Mouse (Mus musculus) cerebellum, adult 9-11 months (tissue): Measurements from ENCODE around the gene Cacna1c.

Source experiments
- DNase-seq: peaks from one replicate; pipeline ENCODE4 v3.0.0; 2022

Cacna1c gene

GRCm38 (mm10) chr6:118894043-118894442, 302.2 kb downstream of the Cacna1c start:
- no peak for DNase-seq

- no peak for DNase-seq
Observed at GRCm38 (mm10) chr6:118889441-118889840, 306.8 kb downstream of the Cacna1c start.

- DNase-seq, result no peak
Observed at GRCm38 (mm10) chr6:118887032-118887431, 309.2 kb downstream of the Cacna1c start.

GRCm38 (mm10) chr6:118884961-118885360, 311.3 kb downstream of the Cacna1c start:
- DNase-seq, result no peak

GRCm38 (mm10) chr6:118884073-118884551, 312.1 kb downstream of the Cacna1c start:
- DNase-seq, result peak; percentile 62

- no peak for DNase-seq
Observed at GRCm38 (mm10) chr6:118876204-118876603, 320.0 kb downstream of the Cacna1c start.

GRCm38 (mm10) chr6:118870241-118870841, 325.9 kb downstream of the Cacna1c start:
- peak; percentile 76 for DNase-seq

- DNase-seq, result peak; percentile 69
Observed at GRCm38 (mm10) chr6:118867384-118867783, 328.8 kb downstream of the Cacna1c start.

GRCm38 (mm10) chr6:118866889-118867288, 329.3 kb downstream of the Cacna1c start:
- DNase-seq, result no peak

GRCm38 (mm10) chr6:118865777-118866380, 330.3 kb downstream of the Cacna1c start:
- DNase-seq, result peak; percentile 43

GRCm38 (mm10) chr6:118864696-118865620, 331.3 kb downstream of the Cacna1c start:
- no peak for DNase-seq

GRCm38 (mm10) chr6:118862727-118863126, 333.5 kb downstream of the Cacna1c start:
- no peak for DNase-seq

GRCm38 (mm10) chr6:118862091-118862490, 334.1 kb downstream of the Cacna1c start:
- no peak for DNase-seq

- no peak for DNase-seq
Observed at GRCm38 (mm10) chr6:118858431-118858830, 337.8 kb downstream of the Cacna1c start.

- DNase-seq, result no peak
Observed at GRCm38 (mm10) chr6:118852131-118852530, 344.1 kb downstream of the Cacna1c start.

- no peak for DNase-seq
Observed at GRCm38 (mm10) chr6:118851086-118851485, 345.1 kb downstream of the Cacna1c start.

GRCm38 (mm10) chr6:118848640-118849039, 347.6 kb downstream of the Cacna1c start:
- DNase-seq, result peak; percentile 54

- no peak for DNase-seq
Observed at GRCm38 (mm10) chr6:118847751-118848150, 348.5 kb downstream of the Cacna1c start.

GRCm38 (mm10) chr6:118845829-118846228, 350.4 kb downstream of the Cacna1c start:
- DNase-seq, result peak; percentile 62

- no peak for DNase-seq
Observed at GRCm38 (mm10) chr6:118845180-118845579, 351.0 kb downstream of the Cacna1c start.

GRCm38 (mm10) chr6:118843566-118843965, 352.7 kb downstream of the Cacna1c start:
- DNase-seq, result no peak

GRCm38 (mm10) chr6:118841892-118842291, 354.3 kb downstream of the Cacna1c start:
- no peak for DNase-seq
